Comparison of ENCODE assay signal across 12 mouse cellular contexts in the genomic region with DNA sequence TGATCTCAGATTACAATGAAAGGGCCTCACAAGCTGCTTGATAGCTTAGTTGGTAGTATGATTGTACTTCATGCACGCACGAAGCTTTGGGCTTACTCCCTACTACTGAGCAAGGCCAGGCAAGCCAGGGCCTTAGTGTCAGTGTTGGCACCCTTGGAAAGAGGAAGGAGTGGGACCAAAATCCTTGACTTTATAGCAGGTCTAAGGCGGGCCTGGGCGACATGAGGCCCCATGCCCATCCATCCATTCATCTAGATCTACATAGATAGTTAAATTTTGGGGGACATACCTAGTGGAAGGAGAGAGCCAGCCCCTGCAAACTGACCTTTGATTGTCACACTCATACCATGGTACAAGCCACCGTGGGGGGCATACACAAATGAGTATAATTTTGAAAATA. TPM values are rescaled to one million over a fixed set of nuclear protein-coding genes. Genes with fewer than 3 reads are reported as not detected.
A peak's percentile ranks its signal among the peaks of the same experiment; 100 is the strongest.
DNase-seq lines count a peak whose midpoint lies in the region; ATAC-seq and TF ChIP-seq lines count a peak whose summit lies in the region.
"Had no signal": no experiment of that assay in that cellular context is flagged by ENCODE, and none has a peak within 500 bp of the region (broad histone marks: within the 10 kb centered on the region; RNA-seq: fewer than 3 reads in every experiment).

No protein-coding gene starts in this region.

- no peaks in the 10 kb centered on the region for H3K9me3 ChIP-seq in hindbrain, embryonic 11.5 days (ENCODE audit: control insufficient read depth, low read length)
- H3K9me3 ChIP-seq in hindbrain, postnatal 0 days (ENCODE audit: low read length), result no peaks in the 10 kb centered on the region
- H3K9me3 ChIP-seq in midbrain, embryonic 11.5 days (ENCODE audit: control insufficient read depth, low read length), result no peaks in the 10 kb centered on the region
- H3K9me3 ChIP-seq in midbrain, embryonic 15.5 days, result no peaks in the 10 kb centered on the region
- H3K9me3 ChIP-seq in hindbrain, embryonic 13.5 days, result no peaks in the 10 kb centered on the region
- no peaks in the 10 kb centered on the region for H3K9me3 ChIP-seq in stomach, embryonic 16.5 days (replicated peaks; ENCODE audit: control insufficient read depth, low read length)
- H3K9me3 ChIP-seq: neural tube, embryonic 12.5 days had no signal

- H3K27me3 ChIP-seq in hindbrain, embryonic 11.5 days (ENCODE audit: control insufficient read depth, insufficient read depth, low read length), result no peaks in the 10 kb centered on the region
- no peaks in the 10 kb centered on the region for H3K27me3 ChIP-seq in hindbrain, postnatal 0 days (ENCODE audit: insufficient read depth, low read length)
- H3K27me3 ChIP-seq in midbrain, embryonic 11.5 days (ENCODE audit: control insufficient read depth, insufficient read depth, low read length), result no peaks in the 10 kb centered on the region
- H3K27me3 ChIP-seq in midbrain, embryonic 15.5 days (replicated peaks), result no peaks in the 10 kb centered on the region
- no peaks in the 10 kb centered on the region for H3K27me3 ChIP-seq in hindbrain, embryonic 13.5 days
- H3K27me3 ChIP-seq in stomach, embryonic 16.5 days (ENCODE audit: control insufficient read depth, insufficient read depth, low read length), result no peaks in the 10 kb centered on the region
- H3K27me3 ChIP-seq: neural tube, embryonic 12.5 days had no signal

- peak overlapping the region; percentile 62 for H3K27ac ChIP-seq in hindbrain, embryonic 11.5 days (ENCODE audit: low read depth, low read length)
- no peak overlapping the region for H3K27ac ChIP-seq in hindbrain, postnatal 0 days
- H3K27ac ChIP-seq in midbrain, embryonic 11.5 days (ENCODE audit: low read depth, low read length), result no peak overlapping the region
- H3K27ac ChIP-seq in midbrain, embryonic 15.5 days, result no peak overlapping the region
- H3K27ac ChIP-seq in hindbrain, embryonic 13.5 days, result no peak overlapping the region
- peak overlapping the region; percentile 92 for H3K27ac ChIP-seq in stomach, embryonic 16.5 days (ENCODE audit: low read length)
- H3K27ac ChIP-seq: neural tube, embryonic 12.5 days had no signal

- no peak overlapping the region for H3K4me3 ChIP-seq in hindbrain, embryonic 11.5 days (ENCODE audit: low read depth, low read length)
- H3K4me3 ChIP-seq in hindbrain, postnatal 0 days (ENCODE audit: low read length), result no peak overlapping the region
- H3K4me3 ChIP-seq in midbrain, embryonic 11.5 days (ENCODE audit: low read depth, low read length), result no peak overlapping the region
- H3K4me3 ChIP-seq in midbrain, embryonic 15.5 days, result no peak overlapping the region
- H3K4me3 ChIP-seq in hindbrain, embryonic 13.5 days, result no peak overlapping the region
- no peak overlapping the region for H3K4me3 ChIP-seq in stomach, embryonic 16.5 days (replicated peaks; ENCODE audit: low read length)
- H3K4me3 ChIP-seq: neural tube, embryonic 12.5 days had no signal

- no peak for TF ChIP-seq CTCF in hindbrain, postnatal 0 days (IDR thresholded peaks at IDR 0.05; ENCODE audit: low read depth)

- DNase-seq in hindbrain, embryonic 11.5 days (ENCODE audit: low spot score), result no peak
- DNase-seq in hindbrain, postnatal 0 days (ENCODE audit: low spot score), result no peak
- peak; percentile 79 for DNase-seq in midbrain, embryonic 11.5 days (ENCODE audit: low spot score, missing footprints)
- DNase-seq in thymus, postnatal 25 days, result no peak
- no peak for DNase-seq in MN1 (ENCODE audit: low spot score)
- DNase-seq: cerebellum, adult 8-10 months; gastrocnemius, postnatal 36 days; thymus, postnatal 4 days had no signal

- no peaks in the 10 kb centered on the region; the same call in 1 of the 2 replicates for H3K4me1 ChIP-seq in hindbrain, embryonic 11.5 days (replicated peaks; ENCODE audit: control insufficient read depth, insufficient read depth, low read length)
- no peaks in the 10 kb centered on the region for H3K4me1 ChIP-seq in hindbrain, postnatal 0 days (ENCODE audit: insufficient read depth, low read length)
- H3K4me1 ChIP-seq in midbrain, embryonic 11.5 days (ENCODE audit: control insufficient read depth, insufficient read depth, low read length), result no peaks in the 10 kb centered on the region
- peaks cover 10% of the 10 kb centered on the region; the same call in 1 of the 2 replicates for H3K4me1 ChIP-seq in midbrain, embryonic 15.5 days
- H3K4me1 ChIP-seq in hindbrain, embryonic 13.5 days (replicated peaks), result peaks cover 17% of the 10 kb centered on the region
- H3K4me1 ChIP-seq in stomach, embryonic 16.5 days (ENCODE audit: control insufficient read depth, insufficient read depth, low read length), result 0 out of 2 replicates have a peak, but pooled peaks cover 8% of the 10 kb centered on the region

- 93% methylated on average over 5 of the region's 5 CpGs for WGBS in hindbrain, embryonic 11.5 days
- 88% methylated on average over 5 of the region's 5 CpGs for WGBS in hindbrain, postnatal 0 days
- WGBS in midbrain, embryonic 11.5 days, result 85% methylated on average over 5 of the region's 5 CpGs
- 86% methylated on average over 5 of the region's 5 CpGs for WGBS in midbrain, embryonic 15.5 days
- 95% methylated on average over 5 of the region's 5 CpGs for WGBS in hindbrain, embryonic 13.5 days
- 82% methylated on average over 5 of the region's 5 CpGs for WGBS in stomach, embryonic 16.5 days

- no peak overlapping the region for H3K4me2 ChIP-seq in hindbrain, embryonic 11.5 days (replicated peaks; ENCODE audit: low read depth, low read length)
- no peak overlapping the region for H3K4me2 ChIP-seq in hindbrain, postnatal 0 days (ENCODE audit: low read depth, low read length)
- no peak overlapping the region for H3K4me2 ChIP-seq in midbrain, embryonic 11.5 days
- no peak overlapping the region for H3K4me2 ChIP-seq in midbrain, embryonic 15.5 days
- H3K4me2 ChIP-seq in hindbrain, embryonic 13.5 days, result no peak overlapping the region
- H3K4me2 ChIP-seq in stomach, embryonic 16.5 days (ENCODE audit: low read depth, low read length), result no peak overlapping the region
- H3K4me2 ChIP-seq: neural tube, embryonic 12.5 days had no signal

- ATAC-seq in hindbrain, embryonic 11.5 days (ENCODE audit: low FRiP score), result no peak
- ATAC-seq in hindbrain, postnatal 0 days, result no peak
- ATAC-seq in midbrain, embryonic 11.5 days (ENCODE audit: low FRiP score), result no peak
- no peak for ATAC-seq in midbrain, embryonic 15.5 days (replicated peaks)
- ATAC-seq in hindbrain, embryonic 13.5 days (ENCODE audit: low FRiP score), result no peak
- ATAC-seq in stomach, embryonic 16.5 days (ENCODE audit: insufficient read depth, low FRiP score), result no peak

- no peak overlapping the region for H3K9ac ChIP-seq in hindbrain, embryonic 11.5 days (ENCODE audit: low read depth, low read length)
- H3K9ac ChIP-seq in hindbrain, postnatal 0 days (replicated peaks; ENCODE audit: low read length), result no peak overlapping the region
- H3K9ac ChIP-seq in midbrain, embryonic 11.5 days (ENCODE audit: low read length), result no peak overlapping the region
- H3K9ac ChIP-seq in midbrain, embryonic 15.5 days, result no peak overlapping the region
- H3K9ac ChIP-seq in hindbrain, embryonic 13.5 days, result 0 out of 2 replicates have a peak overlapping the region, but pooled peaks have one; percentile 39
- H3K9ac ChIP-seq in stomach, embryonic 16.5 days (ENCODE audit: low read length), result 0 out of 2 replicates have a peak overlapping the region, but pooled peaks have one; percentile 25
- H3K9ac ChIP-seq: neural tube, embryonic 12.5 days had no signal

- H3K36me3 ChIP-seq in hindbrain, embryonic 11.5 days (ENCODE audit: control insufficient read depth, insufficient read depth, low read length), result no peaks in the 10 kb centered on the region
- H3K36me3 ChIP-seq in hindbrain, postnatal 0 days (ENCODE audit: insufficient read depth, low read length), result 0 out of 2 replicates have a peak, but pooled peaks cover 10% of the 10 kb centered on the region
- H3K36me3 ChIP-seq in midbrain, embryonic 11.5 days (ENCODE audit: control insufficient read depth, insufficient read depth, low read length), result peaks cover 2% of the 10 kb centered on the region; the same call in 1 of the 2 replicates
- H3K36me3 ChIP-seq in midbrain, embryonic 15.5 days (replicated peaks), result peaks cover 7% of the 10 kb centered on the region; the same call in 1 of the 2 replicates
- peaks cover 15% of the 10 kb centered on the region for H3K36me3 ChIP-seq in hindbrain, embryonic 13.5 days
- no peaks in the 10 kb centered on the region for H3K36me3 ChIP-seq in stomach, embryonic 16.5 days (ENCODE audit: control insufficient read depth, insufficient read depth, low read length)

RNA-seq across cellular contexts. Expression of a gene that starts 16.3 kb away (rescaled TPM):
- polyA plus RNA-seq in hindbrain, embryonic 11.5 days (2014; fragmentation: Nextera tagmentation; extraction: Ambion mirVana), result 4.0 and 5.4 TPM in 2 replicates
- total RNA-seq in hindbrain, postnatal 0 days (2014; rRNA removed), result 13.1 and 15.0 TPM in 2 replicates
- 11.8 and 12.5 TPM in 2 replicates for polyA plus RNA-seq in hindbrain, postnatal 0 days (2015; fragmentation: Nextera tagmentation; extraction: Ambion mirVana)
- polyA plus RNA-seq in midbrain, embryonic 11.5 days (2014; fragmentation: Nextera tagmentation; extraction: Ambion mirVana), result 4.1 TPM in 2 replicates
- 9.8 and 10.3 TPM in 2 replicates for polyA plus RNA-seq in midbrain, embryonic 15.5 days (2015; fragmentation: Nextera tagmentation; extraction: Ambion mirVana)
- 7.4 and 7.9 TPM in 2 replicates for polyA plus RNA-seq in hindbrain, embryonic 13.5 days (2015; fragmentation: Nextera tagmentation; extraction: Ambion mirVana)
- polyA plus RNA-seq in stomach, embryonic 16.5 days (2015; fragmentation: Nextera tagmentation; extraction: Ambion mirVana), result 4.8 TPM in 2 replicates

RNA-seq across cellular contexts. Expression of a gene that starts 53.3 kb away (rescaled TPM):
- 49.5 and 54.4 TPM in 2 replicates for polyA plus RNA-seq in hindbrain, embryonic 11.5 days (2014; fragmentation: Nextera tagmentation; extraction: Ambion mirVana)
- 30.9 and 31.3 TPM in 2 replicates for total RNA-seq in hindbrain, postnatal 0 days (2014; rRNA removed)
- 33.1 and 37.1 TPM in 2 replicates for polyA plus RNA-seq in hindbrain, postnatal 0 days (2015; fragmentation: Nextera tagmentation; extraction: Ambion mirVana)
- polyA plus RNA-seq in midbrain, embryonic 11.5 days (2014; fragmentation: Nextera tagmentation; extraction: Ambion mirVana), result 62.9 and 63.9 TPM in 2 replicates
- polyA plus RNA-seq in midbrain, embryonic 15.5 days (2015; fragmentation: Nextera tagmentation; extraction: Ambion mirVana), result 30.7 and 31.2 TPM in 2 replicates
- polyA plus RNA-seq in hindbrain, embryonic 13.5 days (2015; fragmentation: Nextera tagmentation; extraction: Ambion mirVana), result 26.3 and 27.1 TPM in 2 replicates
- 80.1 and 82.4 TPM in 2 replicates for polyA plus RNA-seq in stomach, embryonic 16.5 days (2015; fragmentation: Nextera tagmentation; extraction: Ambion mirVana)

Comparison
In these comparisons a context has a peak if more than half of its experiments do, and no peak if none do; other contexts are left out.
1. H3K27ac ChIP-seq: peak in hindbrain, embryonic 11.5 days (single experiment) and stomach, embryonic 16.5 days (single experiment); none in hindbrain, postnatal 0 days (single experiment), midbrain, embryonic 11.5 days (single experiment), midbrain, embryonic 15.5 days (single experiment) and hindbrain, embryonic 13.5 days (single experiment).
2. H3K9ac ChIP-seq: peak in hindbrain, embryonic 13.5 days (single experiment) and stomach, embryonic 16.5 days (single experiment); none in hindbrain, embryonic 11.5 days (single experiment), hindbrain, postnatal 0 days (single experiment), midbrain, embryonic 11.5 days (single experiment) and midbrain, embryonic 15.5 days (single experiment).